Mouse (Mus musculus) limb, embryonic 12.5 days (tissue): ENCODE measurements around the gene Rcbtb2. TPM values are rescaled to one million over a fixed set of nuclear protein-coding genes. Genes with fewer than 3 reads are reported as not detected.
"Not testable (repeated sequence)": the region's sequence is repeated elsewhere in the genome, so short reads cannot be mapped to it uniquely, and the experiment has no call there.

Source experiments
- ATAC-seq: fragments of 200-750 bp; cut with Nextera tagmentation; 2 replicates; pipeline ENCODE4 v1.8.0; 2017; ENCODE audit warnings: low read depth, moderate TSS enrichment; ENCODE audit not compliant: insufficient number of reproducible peaks, insufficient read depth, low FRiP score, low TSS enrichment
- H3K27ac ChIP-seq: fragments of 300-500 bp; sonication (generic); 2 replicates; pipeline ENCODE4 v1.5.1; 2016; ENCODE audit warnings: mild to moderate bottlenecking, moderate library complexity
- H3K27me3 ChIP-seq: fragments of 300-500 bp; sonication (generic); 2 replicates; pipeline ENCODE4 v1.6.1; 2016; ENCODE audit warnings: mild to moderate bottlenecking, moderate library complexity
- H3K36me3 ChIP-seq: fragments of 300-500 bp; sonication (generic); 2 replicates; pipeline ENCODE4 v1.6.1; 2016; ENCODE audit warnings: mild to moderate bottlenecking, moderate library complexity
- H3K4me1 ChIP-seq: fragments of 300-500 bp; sonication (generic); replicated peaks from 2 replicates; pipeline ENCODE4 v1.6.1; 2016
- H3K4me2 ChIP-seq: fragments of 300-500 bp; sonication (generic); 2 replicates; pipeline ENCODE4 v1.6.1; 2016; ENCODE audit warnings: mild to moderate bottlenecking, moderate library complexity
- H3K4me3 ChIP-seq: fragments of 300-500 bp; sonication (generic); replicated peaks from 2 replicates; pipeline ENCODE4 v1.5.1; 2016; ENCODE audit warnings: mild to moderate bottlenecking
- H3K9ac ChIP-seq: fragments of 300-500 bp; sonication (generic); replicated peaks from 2 replicates; pipeline ENCODE4 v1.6.1; 2016; ENCODE audit warnings: mild to moderate bottlenecking, moderate library complexity
- H3K9me3 ChIP-seq: fragments of 300-500 bp; sonication (generic); 2 replicates; pipeline ENCODE4 v1.6.1; 2016; ENCODE audit warnings: mild to moderate bottlenecking, moderate library complexity
- WGBS: fragments of 180-500 bp; shearing (Covaris S2); methylation state at CpG from one replicate; pipeline ENCODE4 v1.1.7; 2016; 5-methylcytosine and 5-hydroxymethylcytosine counted together
- polyA plus RNA-seq: library from polyadenylated mRNA; unstranded; fragments of >200 nt; fragmentation: Nextera tagmentation; extraction: Ambion mirVana; gene quantifications from 2 replicates; pipeline ENCODE4 v1.2.1, GENCODE M21; 2016

Gene Rcbtb2
- 172 and 185 TPM in 2 replicates for polyA plus RNA-seq

- Histone ChIP-seq H3K4me3 (no peak within 1 kb of the TSS), H3K36me3 (no peaks in the 10 kb centered on the region), H3K4me1 (peaks cover 18% of the 10 kb centered on the region), H3K4me2 (no peak within 1 kb of the TSS), H3K27ac (peak within 1 kb of the TSS; percentile 29; the same call in 1 of the 2 replicates), H3K9me3 (no peaks in the 10 kb centered on the region), H3K27me3 (no peaks in the 10 kb centered on the region), H3K9ac (no peak within 1 kb of the TSS)
- ATAC-seq, result no peak
- 75% methylated on average over 4 of the region's 4 CpGs for WGBS
These were observed at the start of gene Rcbtb2 for GRCm38 (mm10) chr14:73122923-73123278. Rcbtb2 (plus strand) TSS chr14:73123037.

- no peak overlapping the region for H3K4me2 ChIP-seq
- no peak for ATAC-seq
- H3K27me3 ChIP-seq, result no peaks in the 10 kb centered on the region
- no peaks in the 10 kb centered on the region for H3K4me1 ChIP-seq
- H3K27ac ChIP-seq, result no peak overlapping the region
- no peak overlapping the region for H3K4me3 ChIP-seq
- H3K9ac ChIP-seq, result no peak overlapping the region
- H3K36me3 ChIP-seq, result no peaks in the 10 kb centered on the region
- H3K9me3 ChIP-seq, result no peaks in the 10 kb centered on the region
- WGBS, result 79% methylated on average over 2 of the region's 2 CpGs
These were observed 39.3 kb upstream of the Rcbtb2 start for GRCm38 (mm10) chr14:73083563-73083962.

- Histone ChIP-seq H3K36me3 (no peaks in the 10 kb centered on the region), H3K4me3 (no peak overlapping the region), H3K9me3 (no peaks in the 10 kb centered on the region), H3K9ac (no peak overlapping the region), H3K4me2 (no peak overlapping the region), H3K4me1 (no peaks in the 10 kb centered on the region), H3K27ac (no peak overlapping the region), H3K27me3 (no peaks in the 10 kb centered on the region; the same call in 1 of the 2 replicates)
- ATAC-seq, result no peak
- 53% methylated on average over 3 of the region's 3 CpGs for WGBS
These were observed 36.4 kb upstream of the Rcbtb2 start for GRCm38 (mm10) chr14:73086425-73086824.

GRCm38 (mm10) chr14:73087247-73087646, 35.6 kb upstream of the Rcbtb2 start:
- H3K4me3 ChIP-seq, result no peak overlapping the region
- H3K27me3 ChIP-seq, result no peaks in the 10 kb centered on the region; the same call in 1 of the 2 replicates
- H3K9ac ChIP-seq, result no peak overlapping the region
- H3K36me3 ChIP-seq, result no peaks in the 10 kb centered on the region
- no peaks in the 10 kb centered on the region for H3K9me3 ChIP-seq
- 83% methylated on average over 5 of the region's 5 CpGs for WGBS
- no peak overlapping the region for H3K4me2 ChIP-seq
- H3K4me1 ChIP-seq, result no peaks in the 10 kb centered on the region
- ATAC-seq, result no peak
- H3K27ac ChIP-seq, result no peak overlapping the region

GRCm38 (mm10) chr14:73087746-73088145, 35.1 kb upstream of the Rcbtb2 start:
- Histone ChIP-seq H3K36me3 (no peaks in the 10 kb centered on the region), H3K9me3 (no peaks in the 10 kb centered on the region), H3K4me2 (no peak overlapping the region), H3K9ac (no peak overlapping the region), H3K27me3 (no peaks in the 10 kb centered on the region; the same call in 1 of the 2 replicates), H3K27ac (no peak overlapping the region), H3K4me3 (no peak overlapping the region), H3K4me1 (no peaks in the 10 kb centered on the region)
- no peak for ATAC-seq
- WGBS, result 86% methylated on average over 5 of the region's 5 CpGs

- H3K4me2 ChIP-seq, result no peak overlapping the region
- H3K9ac ChIP-seq, result no peak overlapping the region
- no peak overlapping the region for H3K27ac ChIP-seq
- ATAC-seq, result no peak
- H3K4me3 ChIP-seq, result no peak overlapping the region
- H3K4me1 ChIP-seq, result no peaks in the 10 kb centered on the region
- no peaks in the 10 kb centered on the region for H3K36me3 ChIP-seq
- 92% methylated on average over 1 of the region's 1 CpGs for WGBS
- H3K9me3 ChIP-seq, result no peaks in the 10 kb centered on the region
- no peaks in the 10 kb centered on the region; the same call in 1 of the 2 replicates for H3K27me3 ChIP-seq
These were observed 34.6 kb upstream of the Rcbtb2 start for GRCm38 (mm10) chr14:73088224-73088623.

GRCm38 (mm10) chr14:73092871-73093270, 30.0 kb upstream of the Rcbtb2 start:
- ATAC-seq, result no peak
- Histone ChIP-seq H3K4me1 (0 out of 2 replicates have a peak, but pooled peaks cover 5% of the 10 kb centered on the region), H3K27ac (no peak overlapping the region), H3K4me2 (no peak overlapping the region), H3K4me3 (no peak overlapping the region), H3K9me3 (no peaks in the 10 kb centered on the region), H3K27me3 (peaks cover 5% of the 10 kb centered on the region), H3K9ac (no peak overlapping the region), H3K36me3 (no peaks in the 10 kb centered on the region)
- 94% methylated on average over 3 of the region's 3 CpGs for WGBS

GRCm38 (mm10) chr14:73094802-73095550, 27.9 kb upstream of the Rcbtb2 start:
- Histone ChIP-seq H3K27ac (no peak overlapping the region), H3K9me3 (no peaks in the 10 kb centered on the region), H3K9ac (no peak overlapping the region), H3K4me2 (no peak overlapping the region), H3K27me3 (peaks cover 17% of the 10 kb centered on the region), H3K36me3 (no peaks in the 10 kb centered on the region), H3K4me1 (0 out of 2 replicates have a peak, but pooled peaks cover 5% of the 10 kb centered on the region), H3K4me3 (no peak overlapping the region)
- ATAC-seq, result peak; percentile 82
- WGBS, result 36% methylated on average over 13 of the region's 13 CpGs

GRCm38 (mm10) chr14:73098677-73099387, 24.0 kb upstream of the Rcbtb2 start:
- 41% methylated on average over 10 of the region's 10 CpGs for WGBS
- H3K27ac ChIP-seq, result no peak overlapping the region
- 0 out of 2 replicates have a peak, but pooled peaks cover 5% of the 10 kb centered on the region for H3K4me1 ChIP-seq
- H3K9me3 ChIP-seq, result no peaks in the 10 kb centered on the region
- no peaks in the 10 kb centered on the region for H3K36me3 ChIP-seq
- no peak overlapping the region for H3K4me3 ChIP-seq
- peak; percentile 71; the same call in 1 of the 2 replicates for ATAC-seq
- H3K27me3 ChIP-seq, result peaks cover 51% of the 10 kb centered on the region
- no peak overlapping the region for H3K9ac ChIP-seq
- H3K4me2 ChIP-seq, result no peak overlapping the region

GRCm38 (mm10) chr14:73102270-73102865, 20.5 kb upstream of the Rcbtb2 start:
- Histone ChIP-seq H3K4me2 (peak overlapping the region; percentile 21; the same call in 1 of the 2 replicates), H3K9ac (no peak overlapping the region), H3K4me3 (no peak overlapping the region), H3K9me3 (no peaks in the 10 kb centered on the region), H3K36me3 (no peaks in the 10 kb centered on the region), H3K27ac (no peak overlapping the region), H3K4me1 (peaks cover 6% of the 10 kb centered on the region), H3K27me3 (peaks cover 65% of the 10 kb centered on the region)
- WGBS, result 40% methylated on average over 12 of the region's 12 CpGs
- no peak for ATAC-seq

- H3K4me2 ChIP-seq, result peak overlapping the region; percentile 21; the same call in 1 of the 2 replicates
- not testable (repeated sequence) for H3K9me3 ChIP-seq, H3K36me3 ChIP-seq, H3K4me3 ChIP-seq, H3K9ac ChIP-seq, H3K4me1 ChIP-seq, ATAC-seq, H3K27ac ChIP-seq
- H3K27me3 ChIP-seq, result peaks cover 59% of the 10 kb centered on the region
- 11% methylated on average over 4 of the region's 4 CpGs for WGBS
These were observed 19.9 kb upstream of the Rcbtb2 start for GRCm38 (mm10) chr14:73102986-73103385.
